9 mouse cellular contexts compared by ENCODE assay signal in the genomic region with DNA sequence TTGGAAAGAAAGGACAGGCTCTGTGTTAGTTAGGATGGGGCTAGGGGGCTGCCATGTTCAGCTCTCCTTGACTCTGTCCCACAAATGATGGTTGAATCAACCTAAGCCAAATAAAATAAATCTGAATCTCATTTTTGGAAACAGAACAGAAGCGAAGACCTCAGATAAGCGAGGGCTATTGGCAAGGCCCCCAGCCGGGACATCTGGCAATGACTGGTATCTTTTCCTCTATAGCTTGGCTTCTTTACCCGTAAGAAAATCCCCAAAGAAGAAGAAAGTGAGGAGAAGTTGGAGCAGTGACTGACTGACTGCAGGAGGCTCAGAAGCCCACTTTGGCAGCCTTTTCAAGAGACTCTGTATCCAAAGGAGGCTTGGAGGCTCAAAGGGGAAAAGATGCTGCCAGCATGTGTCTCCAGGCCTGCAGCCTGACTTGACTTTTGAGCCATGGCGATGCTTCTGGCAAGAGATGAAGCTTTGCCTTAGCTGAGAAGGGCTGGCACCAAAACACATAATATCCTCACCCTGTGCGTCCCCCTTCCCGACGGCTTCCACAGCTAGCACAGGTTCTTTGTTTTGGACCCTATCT. TPM values are rescaled to one million over a fixed set of nuclear protein-coding genes. Genes with fewer than 3 reads are reported as not detected.
A peak's percentile ranks its signal among the peaks of the same experiment; 100 is the strongest.
DNase-seq lines count a peak whose midpoint lies in the region; ATAC-seq and TF ChIP-seq lines count a peak whose summit lies in the region.
"Had no signal": no experiment of that assay in that cellular context is flagged by ENCODE, and none has a peak within 500 bp of the region (broad histone marks: within the 10 kb centered on the region; RNA-seq: fewer than 3 reads in every experiment).

No protein-coding gene starts in this region.

- H3K4me1 ChIP-seq in heart, embryonic 14.5 days (ENCODE audit: control insufficient read depth in 2 of 2, insufficient read depth in 2 of 2, low read length in 2 of 2), result peaks cover 7 to 9% of the 10 kb centered on the region in 2 experiments; a peak in 2 of 4 replicates
- peaks cover 2% of the 10 kb centered on the region; the same call in 1 of the 2 replicates for H3K4me1 ChIP-seq in heart, adult 2 months (ENCODE audit: control insufficient read depth, insufficient read depth, low read length)
- H3K4me1 ChIP-seq in forebrain, embryonic 15.5 days, result peaks cover 10% of the 10 kb centered on the region
- peaks cover 15% of the 10 kb centered on the region; the same call in 1 of the 2 replicates for H3K4me1 ChIP-seq in midbrain, embryonic 15.5 days

- TF ChIP-seq EP300 in heart, adult 2 months (IDR thresholded peaks at IDR 0.05; ENCODE audit: insufficient read depth, low read depth, low read length), result no peak

- no peaks in the 10 kb centered on the region for H3K79me2 ChIP-seq in heart, adult 2 months (replicated peaks; ENCODE audit: control insufficient read depth, insufficient read depth, low read length)

- no peak for ATAC-seq in heart, embryonic 14.5 days (ENCODE audit: insufficient number of reproducible peaks, insufficient read depth, low FRiP score, low read depth)
- ATAC-seq in forebrain, embryonic 15.5 days (replicated peaks), result peak; percentile 38; the same call in 1 of the 2 replicates
- ATAC-seq in midbrain, embryonic 15.5 days (replicated peaks), result peak; percentile 3; the same call in 1 of the 2 replicates

- no peak overlapping the region for H3K9ac ChIP-seq in heart, embryonic 14.5 days (ENCODE audit: low read length)
- H3K9ac ChIP-seq in heart, adult 2 months (ENCODE audit: low read depth, low read length), result no peak overlapping the region
- peak overlapping the region; percentile 52; the same call in 1 of the 2 replicates for H3K9ac ChIP-seq in forebrain, embryonic 15.5 days (replicated peaks)
- H3K9ac ChIP-seq in midbrain, embryonic 15.5 days, result peak overlapping the region; percentile 34; the same call in 1 of the 2 replicates

- no peaks in the 10 kb centered on the region for H3K27me3 ChIP-seq in heart, embryonic 14.5 days (ENCODE audit: control insufficient read depth, insufficient read depth, low read length)
- no peaks in the 10 kb centered on the region for H3K27me3 ChIP-seq in heart, adult 2 months (ENCODE audit: control insufficient read depth, insufficient read depth, low read length)
- no peaks in the 10 kb centered on the region for H3K27me3 ChIP-seq in forebrain, embryonic 15.5 days
- no peaks in the 10 kb centered on the region for H3K27me3 ChIP-seq in midbrain, embryonic 15.5 days (replicated peaks)

- H3K27ac ChIP-seq in heart, embryonic 14.5 days (replicated peaks in 1 of 2; ENCODE audit: control insufficient read depth in 1 of 2, insufficient read depth in 1 of 2, low read depth in 2 of 2, low read length in 2 of 2), result 0 out of 4 replicates have a peak overlapping the region, but pooled peaks of 1 of the 2 experiments have one; percentile 19
- no peak overlapping the region; the same call in 1 of the 2 replicates for H3K27ac ChIP-seq in heart, adult 2 months
- H3K27ac ChIP-seq in forebrain, embryonic 15.5 days (replicated peaks), result peak overlapping the region; percentile 74; the same call in 1 of the 2 replicates
- peak overlapping the region; percentile 77; the same call in 1 of the 2 replicates for H3K27ac ChIP-seq in midbrain, embryonic 15.5 days

- 43% methylated on average over 8 of the region's 8 CpGs for WGBS in heart, embryonic 14.5 days
- 57% methylated on average over 8 of the region's 8 CpGs for WGBS in heart, adult 2 months
- WGBS in forebrain, embryonic 15.5 days, result 37% methylated on average over 8 of the region's 8 CpGs
- WGBS in midbrain, embryonic 15.5 days, result 47% methylated on average over 8 of the region's 8 CpGs

- DNase-seq in heart, adult 2 months, result no peak
- peak; percentile 23 for DNase-seq in brain, adult 2 months (ENCODE audit: low read depth, low spot score)
- DNase-seq in ovary, adult 18-20 months (ENCODE audit: low spot score), result no peak
- no peak for DNase-seq in kidney, adult 8-10 months
- no peak for DNase-seq in frontal cortex, postnatal 10 days (ENCODE audit: low spot score in 2 of 2)

- TF ChIP-seq CTCF in heart, adult 2 months (IDR thresholded peaks at IDR 0.05), result no peak

- 0 out of 4 replicates have a peak overlapping the region, but pooled peaks of 1 of the 2 experiments have one; percentile 29 for H3K4me3 ChIP-seq in heart, embryonic 14.5 days (ENCODE audit: control insufficient read depth in 1 of 2, insufficient read depth in 1 of 2, low read depth in 1 of 2, low read length in 2 of 2)
- H3K4me3 ChIP-seq in heart, adult 2 months, result no peak overlapping the region
- peak overlapping the region; percentile 40 for H3K4me3 ChIP-seq in forebrain, embryonic 15.5 days
- peak overlapping the region; percentile 38; the same call in 1 of the 2 replicates for H3K4me3 ChIP-seq in midbrain, embryonic 15.5 days

- intact Hi-C loops in heart, adult 2 months (cut with DNase I), result no loop called here

- no peaks in the 10 kb centered on the region for H3K36me3 ChIP-seq in heart, embryonic 14.5 days (ENCODE audit: control insufficient read depth, insufficient read depth, low read length)
- no peaks in the 10 kb centered on the region for H3K36me3 ChIP-seq in heart, adult 2 months (ENCODE audit: control insufficient read depth, insufficient read depth, low read length)
- no peaks in the 10 kb centered on the region for H3K36me3 ChIP-seq in forebrain, embryonic 15.5 days
- no peaks in the 10 kb centered on the region for H3K36me3 ChIP-seq in midbrain, embryonic 15.5 days (replicated peaks)

- no peaks in the 10 kb centered on the region for H3K9me3 ChIP-seq in heart, embryonic 14.5 days (ENCODE audit: control insufficient read depth, low read length)
- no peaks in the 10 kb centered on the region for H3K9me3 ChIP-seq in forebrain, embryonic 15.5 days
- no peaks in the 10 kb centered on the region for H3K9me3 ChIP-seq in midbrain, embryonic 15.5 days

- H3K4me2 ChIP-seq in heart, embryonic 14.5 days (ENCODE audit: low read length), result peak overlapping the region; percentile 74
- H3K4me2 ChIP-seq in forebrain, embryonic 15.5 days (replicated peaks), result peak overlapping the region; percentile 64
- peak overlapping the region; percentile 70 for H3K4me2 ChIP-seq in midbrain, embryonic 15.5 days

- no peak for TF ChIP-seq POLR2A in heart, adult 2 months (IDR thresholded peaks at IDR 0.05; ENCODE audit: insufficient read depth, low read depth, low read length)

RNA-seq across cellular contexts. Expression of gene Ankrd35, which starts 7.1 kb away (rescaled TPM):
- polyA plus RNA-seq in heart, embryonic 14.5 days (2014; fragmentation: Nextera tagmentation; extraction: Ambion mirVana), result 0.09 and 0.23 TPM in 2 replicates
- total RNA-seq in heart, adult 2 months (2021), result 1 to 10 TPM in 1 of 2 experiments, under 1 TPM in 1; 0.80 to 1.2 TPM
- 1.2 and 1.5 TPM in 2 replicates for polyA plus RNA-seq in heart, adult 2 months (2012; rRNA removed)
- polyA plus RNA-seq in forebrain, embryonic 15.5 days (2015; fragmentation: Nextera tagmentation; extraction: Ambion mirVana), result 1.5 and 1.9 TPM in 2 replicates
- 2.1 TPM in 2 replicates for polyA plus RNA-seq in midbrain, embryonic 15.5 days (2015; fragmentation: Nextera tagmentation; extraction: Ambion mirVana)
- total RNA-seq: megakaryocyte progenitor cell, adult 5-6 weeks had no signal

RNA-seq across cellular contexts. Expression of gene Itga10, which starts 17.4 kb away (rescaled TPM):
- 1.3 TPM in 2 replicates for polyA plus RNA-seq in heart, embryonic 14.5 days (2014; fragmentation: Nextera tagmentation; extraction: Ambion mirVana)
- total RNA-seq in heart, adult 2 months (2021), result under 1 TPM; 0.70 to 0.91 TPM
- polyA plus RNA-seq in heart, adult 2 months (2012; rRNA removed), result 1.5 and 2.9 TPM in 2 replicates
- polyA plus RNA-seq in forebrain, embryonic 15.5 days (2015; fragmentation: Nextera tagmentation; extraction: Ambion mirVana), result 0.55 and 0.65 TPM in 2 replicates
- polyA plus RNA-seq in midbrain, embryonic 15.5 days (2015; fragmentation: Nextera tagmentation; extraction: Ambion mirVana), result 1.5 and 1.6 TPM in 2 replicates

RNA-seq across cellular contexts. Expression of gene Gm42957, which starts 27.6 kb away (rescaled TPM):
- polyA plus RNA-seq in heart, embryonic 14.5 days (2014; fragmentation: Nextera tagmentation; extraction: Ambion mirVana), result 0.07 and 0.20 TPM in 2 replicates
- total RNA-seq in heart, adult 2 months (2021), result under 1 TPM in 1 of 2 experiments, not detected in 1; 0.30 TPM
- 0.04 and 0.15 TPM in 2 replicates for polyA plus RNA-seq in heart, adult 2 months (2012; rRNA removed)
- polyA plus RNA-seq in forebrain, embryonic 15.5 days (2015; fragmentation: Nextera tagmentation; extraction: Ambion mirVana), result 0.08 TPM in 1 of 2 replicates, not detected in the other
- polyA plus RNA-seq in midbrain, embryonic 15.5 days (2015; fragmentation: Nextera tagmentation; extraction: Ambion mirVana), result 0.11 and 0.34 TPM in 2 replicates

RNA-seq across cellular contexts. Expression of gene Pex11b, which starts 27.6 kb away (rescaled TPM):
- 40.5 and 43.4 TPM in 2 replicates for polyA plus RNA-seq in heart, embryonic 14.5 days (2014; fragmentation: Nextera tagmentation; extraction: Ambion mirVana)
- 10 to 100 TPM; 32.2 to 36.4 TPM for total RNA-seq in heart, adult 2 months (2021)
- 41.3 and 65.8 TPM in 2 replicates for polyA plus RNA-seq in heart, adult 2 months (2012; rRNA removed)
- polyA plus RNA-seq in forebrain, embryonic 15.5 days (2015; fragmentation: Nextera tagmentation; extraction: Ambion mirVana), result 57.3 and 58.6 TPM in 2 replicates
- polyA plus RNA-seq in midbrain, embryonic 15.5 days (2015; fragmentation: Nextera tagmentation; extraction: Ambion mirVana), result 58.7 and 58.8 TPM in 2 replicates

RNA-seq across cellular contexts. Expression of gene Rbm8a, which starts 33.1 kb away (rescaled TPM):
- polyA plus RNA-seq in heart, embryonic 14.5 days (2014; fragmentation: Nextera tagmentation; extraction: Ambion mirVana), result 90.0 and 91.7 TPM in 2 replicates
- 10 to 100 TPM; 29.5 to 33.9 TPM for total RNA-seq in heart, adult 2 months (2021)
- 8.4 and 12.0 TPM in 2 replicates for polyA plus RNA-seq in heart, adult 2 months (2012; rRNA removed)
- polyA plus RNA-seq in forebrain, embryonic 15.5 days (2015; fragmentation: Nextera tagmentation; extraction: Ambion mirVana), result 132 and 144 TPM in 2 replicates
- polyA plus RNA-seq in midbrain, embryonic 15.5 days (2015; fragmentation: Nextera tagmentation; extraction: Ambion mirVana), result 121 and 127 TPM in 2 replicates

Comparison
In these comparisons a context has a peak if more than half of its experiments do, and no peak if none do; other contexts are left out.
1. H3K9ac ChIP-seq: peak in forebrain, embryonic 15.5 days (single experiment) and midbrain, embryonic 15.5 days (single experiment); none in heart, embryonic 14.5 days (single experiment) and heart, adult 2 months (single experiment).
2. Peak in every context shown above with its lines, with median percentiles within 50 percentile points of each other: H3K4me2 ChIP-seq.